Mouse (Mus musculus): ENCODE results near the gene Rchy1. TPM values are rescaled to one million over a fixed set of nuclear protein-coding genes. Genes with fewer than 3 reads are reported as not detected.

Gene Rchy1
- polyA plus RNA-seq, 2 experiments: 42.5 to 57.0 TPM

GRCm38 (mm10) chr5:91976566-91977396, 13.9 kb upstream of the Rchy1 start:
- TF ChIP-seq POLR2A (IDR thresholded peaks at IDR 0.05; ENCODE audit: borderline replicate concordance, extremely low read depth, insufficient read depth, insufficient read length): no peak
- DNase-seq (ENCODE audit: low spot score): no peak
- Histone ChIP-seq H3K36me3 (ENCODE audit: control insufficient read depth, insufficient read depth, low read length) (no peaks in the 10 kb centered on the region), H3K4me2 (replicated peaks; ENCODE audit: low read depth, low read length, severe bottlenecking) (no peak overlapping the region), H3K27me3 (ENCODE audit: control insufficient read depth, insufficient read depth, low read length) (no peaks in the 10 kb centered on the region), H3K27ac (replicated peaks; ENCODE audit: low read depth, low read length) (no peak overlapping the region), H3K4me3 (replicated peaks; ENCODE audit: low read length) (no peak overlapping the region), H3K9ac (ENCODE audit: low read depth, low read length, severe bottlenecking) (no peak overlapping the region), H3K4me1 (ENCODE audit: control insufficient read depth, insufficient read depth, low read length) (no peaks in the 10 kb centered on the region), H3K9me3 (ENCODE audit: control insufficient read depth, low read length) (no peaks in the 10 kb centered on the region)
- no peak for ATAC-seq (ENCODE audit: low FRiP score, low read depth)
- WGBS: 75% methylated on average over 10 of the region's 10 CpGs

GRCm38 (mm10) chr5:91975758-91976157, 12.9 kb upstream of the Rchy1 start:
- no peak overlapping the region for H3K9ac ChIP-seq (ENCODE audit: low read depth, low read length, severe bottlenecking)
- H3K4me2 ChIP-seq (replicated peaks; ENCODE audit: low read depth, low read length, severe bottlenecking): no peak overlapping the region
- TF ChIP-seq POLR2A (IDR thresholded peaks at IDR 0.05; ENCODE audit: borderline replicate concordance, extremely low read depth, insufficient read depth, insufficient read length): no peak
- H3K36me3 ChIP-seq (ENCODE audit: control insufficient read depth, insufficient read depth, low read length): no peaks in the 10 kb centered on the region
- no peak overlapping the region for H3K4me3 ChIP-seq (replicated peaks; ENCODE audit: low read length)
- WGBS: 88% methylated on average over 9 of the region's 9 CpGs
- H3K27me3 ChIP-seq (ENCODE audit: control insufficient read depth, insufficient read depth, low read length): no peaks in the 10 kb centered on the region
- no peaks in the 10 kb centered on the region for H3K4me1 ChIP-seq (ENCODE audit: control insufficient read depth, insufficient read depth, low read length)
- H3K9me3 ChIP-seq (ENCODE audit: control insufficient read depth, low read length): no peaks in the 10 kb centered on the region
- no peak for DNase-seq (ENCODE audit: low spot score)
- H3K27ac ChIP-seq (replicated peaks; ENCODE audit: low read depth, low read length): no peak overlapping the region
- no peak for ATAC-seq (ENCODE audit: low FRiP score, low read depth)

GRCm38 (mm10) chr5:91974002-91974401, 11.1 kb upstream of the Rchy1 start:
- DNase-seq (ENCODE audit: low spot score) (no peak), ATAC-seq (ENCODE audit: low FRiP score, low read depth) (no peak)
- Histone ChIP-seq H3K27me3 (ENCODE audit: control insufficient read depth, insufficient read depth, low read length) (no peaks in the 10 kb centered on the region), H3K36me3 (ENCODE audit: control insufficient read depth, insufficient read depth, low read length) (no peaks in the 10 kb centered on the region), H3K9ac (ENCODE audit: low read depth, low read length, severe bottlenecking) (no peak overlapping the region), H3K4me1 (ENCODE audit: control insufficient read depth, insufficient read depth, low read length) (no peaks in the 10 kb centered on the region), H3K27ac (replicated peaks; ENCODE audit: low read depth, low read length) (no peak overlapping the region), H3K4me2 (replicated peaks; ENCODE audit: low read depth, low read length, severe bottlenecking) (no peak overlapping the region), H3K9me3 (ENCODE audit: control insufficient read depth, low read length) (no peaks in the 10 kb centered on the region), H3K4me3 (replicated peaks; ENCODE audit: low read length) (no peak overlapping the region)
- WGBS: 88% methylated on average over 7 of the region's 7 CpGs
- no peak for TF ChIP-seq POLR2A (IDR thresholded peaks at IDR 0.05; ENCODE audit: borderline replicate concordance, extremely low read depth, insufficient read depth, insufficient read length)

- no peak for TF ChIP-seq POLR2A (IDR thresholded peaks at IDR 0.05; ENCODE audit: borderline replicate concordance, extremely low read depth, insufficient read depth, insufficient read length)
- ATAC-seq (ENCODE audit: low FRiP score, low read depth) (no peak), DNase-seq (ENCODE audit: low spot score) (no peak)
- H3K36me3 ChIP-seq (ENCODE audit: control insufficient read depth, insufficient read depth, low read length): no peaks in the 10 kb centered on the region
- H3K27ac ChIP-seq (replicated peaks; ENCODE audit: low read depth, low read length): no peak overlapping the region
- no peak overlapping the region for H3K4me2 ChIP-seq (replicated peaks; ENCODE audit: low read depth, low read length, severe bottlenecking)
- H3K9ac ChIP-seq (ENCODE audit: low read depth, low read length, severe bottlenecking): no peak overlapping the region
- 81% methylated on average over 3 of the region's 3 CpGs for WGBS
- H3K27me3 ChIP-seq (ENCODE audit: control insufficient read depth, insufficient read depth, low read length): no peaks in the 10 kb centered on the region
- H3K4me1 ChIP-seq (ENCODE audit: control insufficient read depth, insufficient read depth, low read length): no peaks in the 10 kb centered on the region
- H3K9me3 ChIP-seq (ENCODE audit: control insufficient read depth, low read length): no peaks in the 10 kb centered on the region
- no peak overlapping the region for H3K4me3 ChIP-seq (replicated peaks; ENCODE audit: low read length)
Observed at GRCm38 (mm10) chr5:91972046-91972445, 9.2 kb upstream of the Rchy1 start.

- Histone ChIP-seq H3K36me3 (ENCODE audit: control insufficient read depth, insufficient read depth, low read length) (peaks cover 3% of the 10 kb centered on the region), H3K4me1 (ENCODE audit: control insufficient read depth, insufficient read depth, low read length) (peaks cover 16% of the 10 kb centered on the region), H3K9me3 (ENCODE audit: control insufficient read depth, low read length) (no peaks in the 10 kb centered on the region), H3K4me2 (replicated peaks; ENCODE audit: low read depth, low read length, severe bottlenecking) (peak overlapping the region; percentile 41), H3K27me3 (ENCODE audit: control insufficient read depth, insufficient read depth, low read length) (no peaks in the 10 kb centered on the region), H3K27ac (replicated peaks; ENCODE audit: low read depth, low read length) (peak overlapping the region; percentile 96), H3K4me3 (replicated peaks; ENCODE audit: low read length) (peak overlapping the region; percentile 58), H3K9ac (ENCODE audit: low read depth, low read length, severe bottlenecking) (peak overlapping the region; percentile 65)
- ATAC-seq (ENCODE audit: low FRiP score, low read depth) (no peak), DNase-seq (ENCODE audit: low spot score) (peak; percentile 47)
- under 1% methylated on average over 14 of the region's 14 CpGs for WGBS
- TF ChIP-seq POLR2A (IDR thresholded peaks at IDR 0.05; ENCODE audit: borderline replicate concordance, extremely low read depth, insufficient read depth, insufficient read length): no peak
Observed at GRCm38 (mm10) chr5:91962259-91962638, 619 bp downstream of the Rchy1 start.

Data from limb, embryonic 14.5 days (tissue).